Mouse (Mus musculus) layer of hippocampus, adult 9-10 months (tissue): ENCODE results near the gene Gli1.

Experiments
- DNase-seq: peaks from one replicate; pipeline ENCODE4 v3.0.0; 2022; ENCODE audit warnings: low spot score

Gene Gli1

GRCm38 (mm10) chr10:127346173-127346572 is 4.4 kb upstream of the Gli1 start:
- DNase-seq = no peak

DNA sequence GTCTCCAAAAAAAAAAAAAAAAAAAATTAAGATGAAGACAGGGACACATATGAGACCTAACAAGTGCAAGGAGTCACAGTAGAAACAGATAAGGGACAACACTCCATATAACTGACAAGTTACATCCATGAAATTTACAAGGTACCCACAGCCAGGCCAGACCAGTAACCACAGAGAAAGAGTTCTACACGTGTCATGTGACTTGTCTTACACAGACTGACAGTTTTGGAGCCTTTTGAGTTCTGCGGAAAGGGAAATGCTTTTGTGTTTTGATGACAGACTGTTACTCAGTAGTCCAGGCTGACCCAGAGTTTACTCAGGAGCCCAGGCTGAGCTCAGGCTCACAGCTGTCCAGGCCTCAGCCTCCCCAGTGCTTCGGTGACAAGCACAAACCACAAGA is 1.3 kb upstream of the Gli1 start:
- DNase-seq = no peak

DNA sequence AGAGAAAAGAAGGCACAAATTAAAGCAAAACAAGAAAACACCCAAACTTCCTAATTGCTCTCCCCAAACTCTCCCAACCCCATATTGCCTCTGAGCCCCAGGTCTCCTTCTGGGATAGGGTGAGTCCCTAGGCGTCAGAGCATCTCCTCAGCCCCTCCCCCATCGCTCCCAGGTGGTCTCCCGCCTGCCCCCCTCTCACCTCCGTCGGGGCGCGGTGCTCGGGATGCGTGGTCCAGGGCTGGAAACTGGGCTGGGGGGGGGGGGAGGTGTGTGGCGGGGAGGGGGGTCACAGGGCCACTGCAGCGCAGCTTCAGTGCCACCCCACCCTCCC is 449 bp downstream of the Gli1 start:
- DNase-seq = no peak

DNA sequence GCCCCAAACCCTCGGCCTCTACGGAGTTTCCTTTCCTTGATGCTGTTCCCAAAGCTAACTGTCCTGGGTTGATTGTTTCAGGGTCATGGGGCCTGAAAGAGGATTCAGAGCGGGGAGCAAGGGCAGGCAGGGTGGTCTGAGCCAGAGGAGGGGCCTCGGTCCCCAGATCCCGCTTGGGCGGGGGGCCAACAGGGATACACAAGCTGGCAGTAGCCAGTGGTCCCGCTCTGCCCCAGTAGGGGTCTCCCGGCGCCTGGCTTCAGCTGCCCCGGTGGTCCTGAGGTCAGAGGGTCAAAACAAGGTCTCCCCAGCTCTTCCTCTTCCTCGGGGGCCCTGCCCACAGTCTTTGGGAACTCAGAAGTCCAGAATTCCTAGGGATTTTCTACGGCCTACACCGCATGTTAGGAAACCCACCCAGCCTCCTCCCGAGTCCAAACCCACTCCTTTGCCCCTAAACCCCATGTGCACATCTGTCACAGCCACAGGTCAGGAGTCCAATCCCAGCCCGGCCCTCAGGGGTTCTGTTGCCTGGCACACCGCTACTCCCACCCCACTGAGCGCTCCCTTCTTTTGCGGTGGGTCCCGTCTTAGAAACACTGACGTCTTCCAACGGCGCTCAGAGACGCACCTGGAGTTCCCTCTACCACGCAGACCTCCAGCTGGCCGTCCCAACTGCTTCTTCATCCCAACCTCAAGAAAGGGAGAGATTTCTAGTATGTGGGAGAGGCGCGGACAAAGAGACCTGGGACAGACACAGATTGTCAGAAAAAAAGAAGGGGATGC is 1.0 kb downstream of the Gli1 start:
- DNase-seq = no peak

DNA sequence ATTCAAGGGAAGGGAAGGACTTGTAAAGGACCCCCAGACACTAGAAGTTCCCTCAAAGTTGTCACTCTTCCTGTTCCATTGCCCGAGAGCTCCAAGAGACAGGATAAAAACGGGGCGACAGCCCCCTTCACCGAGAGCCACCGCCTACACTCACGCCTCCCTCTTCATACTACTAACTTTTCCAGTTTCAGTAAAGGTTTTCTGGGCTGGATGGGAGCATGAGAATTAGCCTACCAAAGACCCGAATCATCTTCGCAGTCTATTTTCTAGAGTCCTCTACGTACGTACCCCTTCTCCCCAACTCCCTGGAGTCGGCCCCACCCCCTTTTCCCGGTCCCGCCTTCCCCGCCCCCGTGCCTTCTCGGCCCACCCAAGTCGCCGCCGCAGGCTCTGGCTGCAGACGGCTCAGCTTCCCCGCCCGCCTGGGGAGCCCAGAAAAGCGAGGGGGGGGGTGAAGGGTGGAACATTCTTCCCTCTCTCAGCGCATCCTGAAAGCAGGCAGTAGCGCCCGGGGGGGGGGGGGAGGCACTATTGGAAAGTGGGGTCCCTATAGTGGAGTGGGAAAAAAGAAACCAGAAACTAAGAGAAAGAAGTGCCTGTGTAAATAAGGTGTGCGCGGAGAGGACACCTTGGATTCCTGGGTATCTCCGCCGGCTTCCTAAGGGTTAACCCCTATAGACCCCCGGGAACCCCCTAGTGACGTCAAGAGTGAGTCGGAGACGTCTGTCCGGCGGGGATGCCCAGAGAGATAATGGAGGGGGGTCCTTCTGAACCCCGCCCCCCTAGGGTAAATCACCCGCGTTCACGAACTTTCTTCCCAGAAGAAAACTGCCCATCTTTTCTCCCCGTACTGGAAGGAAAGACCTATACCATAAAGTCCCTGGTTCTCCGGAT is 1.8 kb downstream of the Gli1 start:
- no peak for DNase-seq

DNA sequence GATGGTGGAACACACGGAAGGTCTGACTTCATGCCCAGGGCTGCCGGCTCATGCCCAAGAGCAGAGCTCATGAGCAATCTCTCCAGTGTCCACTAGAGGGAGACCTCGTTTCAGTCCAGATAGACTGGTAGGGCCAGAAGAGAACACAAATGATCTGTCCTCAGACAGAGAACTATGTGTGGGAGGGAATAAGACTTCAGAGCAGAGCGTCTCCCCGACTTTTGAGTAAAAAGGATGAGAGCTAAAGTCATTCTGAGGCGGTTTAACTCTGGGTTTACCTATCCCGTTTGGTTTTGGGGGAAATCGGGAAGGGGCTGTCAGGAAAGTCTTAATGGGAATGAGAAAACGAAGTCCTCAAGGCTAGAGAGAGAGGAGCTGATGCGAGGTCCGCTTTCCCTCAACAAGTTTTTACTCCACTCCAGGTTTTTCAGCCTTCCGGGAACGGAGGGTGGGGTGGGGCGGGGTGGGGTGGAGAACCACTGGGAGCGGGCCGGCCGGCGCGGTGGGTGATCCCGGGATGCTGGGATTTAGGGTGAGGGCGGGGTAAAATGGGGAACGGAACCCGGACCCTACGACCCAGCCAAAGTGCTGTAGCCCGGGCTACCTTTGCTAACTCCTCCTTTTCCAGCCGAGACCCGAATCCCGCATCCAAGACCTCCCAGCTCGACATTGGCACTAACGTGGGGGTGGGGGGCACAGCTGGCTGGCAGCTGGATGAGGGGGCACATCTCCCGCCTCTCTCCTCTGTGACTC is 2.7 kb downstream of the Gli1 start:
- peak; percentile 91 for DNase-seq

GRCm38 (mm10) chr10:127337536-127338099 is 4.2 kb downstream of the Gli1 start:
- DNase-seq = no peak

- DNase-seq = no peak
These were observed 4.8 kb downstream of the Gli1 start for GRCm38 (mm10) chr10:127336952-127337351.

- no peak for DNase-seq
These were observed 6.5 kb downstream of the Gli1 start for GRCm38 (mm10) chr10:127335271-127335670.

GRCm38 (mm10) chr10:127333152-127333551 is 8.6 kb downstream of the Gli1 start:
- no peak for DNase-seq

DNA sequence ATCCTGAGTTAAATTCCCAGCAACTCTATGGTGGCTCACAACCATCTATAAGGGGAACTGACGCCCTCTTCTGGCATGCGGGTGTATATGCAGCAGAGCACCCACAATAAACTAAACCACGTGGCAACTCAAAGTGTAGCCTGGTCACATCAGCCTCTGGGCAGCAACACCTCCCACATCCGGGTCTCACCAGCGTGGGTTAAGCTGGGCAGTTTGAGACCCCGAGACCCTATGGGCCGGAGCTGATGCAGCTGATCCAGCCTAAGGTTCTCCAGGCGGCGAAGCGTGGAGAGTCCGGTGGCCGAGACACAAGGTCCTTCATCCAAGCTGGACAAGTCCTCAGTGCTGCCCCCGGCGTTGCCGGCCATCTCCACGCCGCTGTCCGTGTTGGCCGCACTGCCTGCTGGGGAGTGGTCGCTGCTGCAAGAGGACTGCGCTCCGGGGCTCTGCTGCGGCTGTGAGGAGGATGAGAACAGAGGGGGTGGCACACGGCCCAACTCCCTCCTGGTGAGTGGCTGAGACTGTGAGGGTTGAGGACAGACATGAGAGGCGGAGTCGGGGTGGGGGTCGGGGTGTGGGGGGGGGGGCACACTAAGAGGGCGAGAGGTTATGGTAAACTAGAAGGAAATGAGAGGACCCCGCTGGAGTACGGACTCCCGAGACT is 9.4 kb downstream of the Gli1 start:
- DNase-seq = no peak

- DNase-seq = no peak
These were observed 11.6 kb downstream of the Gli1 start for GRCm38 (mm10) chr10:127330212-127330611.

GRCm38 (mm10) chr10:127327461-127328145 is 14.2 kb downstream of the Gli1 start:
- no peak for DNase-seq

- no peak for DNase-seq
These were observed 14.9 kb downstream of the Gli1 start for GRCm38 (mm10) chr10:127326828-127327227.

- DNase-seq = no peak
These were observed 15.6 kb downstream of the Gli1 start for GRCm38 (mm10) chr10:127326017-127326801.

DNA sequence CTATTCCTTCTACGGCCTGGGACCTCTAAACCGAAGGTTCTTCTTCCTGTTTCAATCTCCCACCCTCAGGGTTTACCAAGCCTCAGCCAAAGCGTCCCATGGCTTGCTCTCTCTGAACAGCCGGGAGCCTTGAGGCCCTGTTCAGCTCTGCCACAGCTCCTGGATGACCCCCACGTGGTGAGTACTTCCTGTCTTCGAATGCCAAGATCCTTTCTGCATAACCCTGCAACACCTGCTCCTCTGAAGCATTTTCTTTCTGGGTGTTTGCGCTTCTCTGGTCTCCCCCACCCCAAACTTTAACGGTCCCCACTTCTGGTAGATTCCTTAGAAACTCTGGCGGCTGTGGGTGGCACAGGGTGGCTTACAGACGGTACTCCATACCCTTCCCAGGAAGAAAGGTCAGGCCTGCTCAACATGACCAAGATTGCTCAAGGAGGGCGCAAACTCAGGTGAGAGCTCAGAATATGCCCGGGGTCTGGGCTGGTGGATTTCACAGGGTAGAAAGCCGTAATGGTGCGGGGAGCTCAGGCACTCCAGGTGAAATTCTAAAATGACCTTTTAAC is 16.2 kb downstream of the Gli1 start:
- DNase-seq = no peak

DNA sequence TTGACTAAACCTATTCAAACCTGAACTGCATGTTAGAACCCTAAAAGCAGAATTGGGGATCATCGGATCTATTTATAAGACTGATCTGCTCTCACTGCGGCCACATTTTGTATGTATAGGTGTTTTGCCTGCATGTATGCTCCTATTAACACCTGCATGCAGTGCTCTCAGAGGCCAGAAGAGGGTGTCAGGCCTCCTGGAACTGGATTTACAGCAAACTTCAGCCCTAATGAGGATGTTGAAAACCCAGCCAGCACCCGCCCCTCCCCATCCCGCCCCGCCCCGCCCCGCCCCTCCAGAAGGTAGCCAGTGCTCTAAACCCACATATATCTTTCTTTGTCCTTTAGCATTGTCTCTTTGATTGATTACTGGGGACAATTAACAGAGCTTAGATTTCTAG is 17.3 kb downstream of the Gli1 start:
- no peak for DNase-seq

DNA sequence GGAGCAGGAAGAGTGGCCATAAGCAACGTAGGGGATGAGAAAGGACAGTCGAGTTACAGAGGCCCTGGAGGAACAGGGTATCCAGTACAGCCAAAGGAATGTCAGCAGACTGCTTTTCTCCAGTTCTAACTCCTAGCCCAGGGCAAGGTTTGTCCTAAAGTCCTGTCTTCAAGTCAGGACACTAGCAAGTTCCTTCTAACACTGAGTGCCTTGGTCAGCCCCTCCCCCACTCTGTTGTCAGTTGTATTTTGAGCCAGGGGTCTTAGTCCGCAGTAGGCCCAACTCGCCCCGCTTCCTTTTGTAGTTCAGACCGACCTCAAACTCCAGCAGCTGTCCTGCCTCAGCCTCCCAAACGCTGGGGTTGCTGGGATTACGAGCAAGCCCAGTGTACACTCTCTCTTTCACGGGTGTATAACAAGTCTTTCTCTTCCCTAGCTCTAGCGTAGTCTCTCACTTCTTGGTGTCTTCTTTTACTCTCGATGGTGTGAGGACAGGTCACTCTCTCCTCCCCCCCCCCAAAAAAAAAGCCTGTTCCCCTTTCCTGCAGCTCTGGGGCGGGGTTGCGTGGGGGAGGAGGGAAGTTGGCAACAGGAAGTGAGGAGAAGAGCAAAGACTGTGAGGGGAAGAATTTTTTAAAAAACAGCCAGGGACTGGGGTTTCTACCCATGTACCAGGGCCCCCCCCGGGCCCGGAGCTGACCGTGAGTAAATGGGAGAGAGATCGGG is 18.5 kb downstream of the Gli1 start:
- DNase-seq = no peak

DNA sequence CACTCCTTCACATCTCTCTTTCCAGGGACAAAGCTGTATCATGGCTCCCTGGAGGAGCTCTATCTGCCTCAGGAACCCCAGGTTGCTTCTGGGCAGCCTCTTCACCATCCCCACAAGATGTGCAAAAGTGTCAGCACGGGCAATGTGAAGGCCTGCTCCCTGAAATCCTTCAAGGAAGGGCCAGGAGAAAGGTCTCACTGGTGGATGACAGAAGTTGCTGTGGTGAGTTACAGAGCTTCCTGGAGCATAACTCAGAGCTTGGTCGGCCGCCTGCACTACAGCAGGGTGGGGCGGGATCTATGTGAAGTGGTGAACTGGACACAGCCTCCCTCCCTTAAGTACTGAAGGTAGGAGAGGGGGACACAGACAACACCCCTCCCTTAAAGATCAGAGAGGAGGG is 19.1 kb downstream of the Gli1 start:
- no peak for DNase-seq
